Mouse (Mus musculus) kidney, postnatal 14 days (tissue): Measurements from ENCODE around the gene Kctd20.

Source experiments
- DNase-seq: peaks from one replicate; pipeline ENCODE4 v3.0.0; 2022; ENCODE audit warnings: mixed read lengths

The Kctd20 gene

GRCm38 (mm10) chr17:28951831-28952799, at the start of gene Kctd20:
Gene Kctd20 (plus strand): TSS chr17:28951950.
- peak; percentile 97 for DNase-seq

- DNase-seq, result peak; percentile 65
Measured at GRCm38 (mm10) chr17:28904546-28905376, 47.0 kb upstream of the Kctd20 start.

GRCm38 (mm10) chr17:28905377-28905916, 46.3 kb upstream of the Kctd20 start:
- no peak for DNase-seq

GRCm38 (mm10) chr17:28907959-28908358, 43.8 kb upstream of the Kctd20 start:
- DNase-seq, result no peak

- peak; percentile 72 for DNase-seq
Measured at GRCm38 (mm10) chr17:28909252-28909941, 42.4 kb upstream of the Kctd20 start.

GRCm38 (mm10) chr17:28910139-28910538, 41.6 kb upstream of the Kctd20 start:
- peak; percentile 59 for DNase-seq

GRCm38 (mm10) chr17:28913200-28913599, 38.5 kb upstream of the Kctd20 start:
- DNase-seq, result peak; percentile 44

GRCm38 (mm10) chr17:28913940-28914339, 37.8 kb upstream of the Kctd20 start:
- DNase-seq, result no peak

- no peak for DNase-seq
Measured at GRCm38 (mm10) chr17:28915060-28915628, 36.6 kb upstream of the Kctd20 start, which contains the start of gene 4930539E08Rik. Gene 4930539E08Rik (minus strand): TSS chr17:28915324.

- DNase-seq, result no peak
Measured at GRCm38 (mm10) chr17:28916520-28916919, 35.2 kb upstream of the Kctd20 start.

GRCm38 (mm10) chr17:28921086-28921485, 30.7 kb upstream of the Kctd20 start:
- DNase-seq, result no peak

GRCm38 (mm10) chr17:28922096-28922495, 29.7 kb upstream of the Kctd20 start:
- no peak for DNase-seq

- DNase-seq, result no peak
Measured at GRCm38 (mm10) chr17:28924957-28925595, 26.7 kb upstream of the Kctd20 start.

- DNase-seq, result peak; percentile 85
Measured at GRCm38 (mm10) chr17:28926380-28926779, 25.4 kb upstream of the Kctd20 start.

- DNase-seq, result peak; percentile 49
Measured at GRCm38 (mm10) chr17:28926866-28927635, 24.7 kb upstream of the Kctd20 start.

- DNase-seq, result no peak
Measured at GRCm38 (mm10) chr17:28928004-28928403, 23.7 kb upstream of the Kctd20 start.

GRCm38 (mm10) chr17:28929369-28929768, 22.4 kb upstream of the Kctd20 start:
- no peak for DNase-seq

GRCm38 (mm10) chr17:28930392-28931074, 21.2 kb upstream of the Kctd20 start:
- peak; percentile 97 for DNase-seq

GRCm38 (mm10) chr17:28931436-28932211, 20.1 kb upstream of the Kctd20 start:
- DNase-seq, result peak; percentile 24
